Mouse (Mus musculus): ENCODE results near the gene Igsf3. TPM values are rescaled to one million over a fixed set of nuclear protein-coding genes. Genes with fewer than 3 reads are reported as not detected.
"Not testable (repeated sequence)": the region's sequence is repeated elsewhere in the genome, so short reads cannot be mapped to it uniquely, and the experiment has no call there.

The Igsf3 gene
- polyA plus RNA-seq, 1 experiment from 2014 or later, result 30.0 TPM

- DNase-seq (ENCODE audit: low spot score) (no peak), ATAC-seq (no peak)
- Histone ChIP-seq H3K4me1 (ENCODE audit: control insufficient read depth, insufficient read depth, low read length) (peaks cover 35% of the 10 kb centered on the region), H3K9ac (ENCODE audit: low read length) (no peak overlapping the region), H3K4me2 (ENCODE audit: low read length) (no peak overlapping the region), H3K9me3 (replicated peaks; ENCODE audit: control insufficient read depth, low read length) (no peaks in the 10 kb centered on the region), H3K27ac (ENCODE audit: low read depth, low read length) (no peak overlapping the region), H3K36me3 (ENCODE audit: control insufficient read depth, insufficient read depth, low read length) (no peaks in the 10 kb centered on the region), H3K27me3 (replicated peaks; ENCODE audit: control insufficient read depth, insufficient read depth, low read length) (no peaks in the 10 kb centered on the region), H3K4me3 (ENCODE audit: low read depth, low read length) (no peak overlapping the region)
- 85% methylated on average over 3 of the region's 3 CpGs for WGBS
These were observed 29.2 kb downstream of the Igsf3 start for GRCm38 (mm10) chr3:101406097-101406496.

- Histone ChIP-seq H3K9ac (ENCODE audit: low read length) (no peak overlapping the region), H3K4me3 (ENCODE audit: low read depth, low read length) (no peak overlapping the region), H3K36me3 (ENCODE audit: control insufficient read depth, insufficient read depth, low read length) (no peaks in the 10 kb centered on the region), H3K27ac (ENCODE audit: low read depth, low read length) (no peak overlapping the region), H3K9me3 (replicated peaks; ENCODE audit: control insufficient read depth, low read length) (no peaks in the 10 kb centered on the region), H3K27me3 (replicated peaks; ENCODE audit: control insufficient read depth, insufficient read depth, low read length) (no peaks in the 10 kb centered on the region), H3K4me2 (ENCODE audit: low read length) (no peak overlapping the region), H3K4me1 (ENCODE audit: control insufficient read depth, insufficient read depth, low read length) (peaks cover 37% of the 10 kb centered on the region)
- no peak for DNase-seq (ENCODE audit: low spot score)
- WGBS, result 74% methylated on average over 8 of the region's 8 CpGs
- ATAC-seq, result no peak
These were observed 30.7 kb downstream of the Igsf3 start for GRCm38 (mm10) chr3:101407568-101407967.

GRCm38 (mm10) chr3:101408953-101409750 lies 32.3 kb downstream of the Igsf3 start:
- Histone ChIP-seq H3K4me1 (ENCODE audit: control insufficient read depth, insufficient read depth, low read length) (peaks cover 36% of the 10 kb centered on the region), H3K27me3 (replicated peaks; ENCODE audit: control insufficient read depth, insufficient read depth, low read length) (no peaks in the 10 kb centered on the region), H3K27ac (ENCODE audit: low read depth, low read length) (peak overlapping the region; percentile 39; the same call in 1 of the 2 replicates), H3K9me3 (replicated peaks; ENCODE audit: control insufficient read depth, low read length) (no peaks in the 10 kb centered on the region), H3K9ac (ENCODE audit: low read length) (no peak overlapping the region), H3K36me3 (ENCODE audit: control insufficient read depth, insufficient read depth, low read length) (no peaks in the 10 kb centered on the region), H3K4me2 (ENCODE audit: low read length) (no peak overlapping the region; the same call in 1 of the 2 replicates), H3K4me3 (ENCODE audit: low read depth, low read length) (no peak overlapping the region)
- ATAC-seq (no peak), DNase-seq (ENCODE audit: low spot score) (no peak)
- WGBS, result 56% methylated on average over 20 of the region's 20 CpGs

GRCm38 (mm10) chr3:101410202-101410601 lies 33.3 kb downstream of the Igsf3 start:
- H3K9ac ChIP-seq (ENCODE audit: low read length), result no peak overlapping the region; the same call in 1 of the 2 replicates
- no peak overlapping the region for H3K27ac ChIP-seq (ENCODE audit: low read depth, low read length)
- H3K9me3 ChIP-seq (replicated peaks; ENCODE audit: control insufficient read depth, low read length), result no peaks in the 10 kb centered on the region
- no peak for ATAC-seq
- peaks cover 26% of the 10 kb centered on the region for H3K4me1 ChIP-seq (ENCODE audit: control insufficient read depth, insufficient read depth, low read length)
- H3K4me2 ChIP-seq (ENCODE audit: low read length), result no peak overlapping the region
- H3K4me3 ChIP-seq (ENCODE audit: low read depth, low read length), result no peak overlapping the region
- DNase-seq (ENCODE audit: low spot score), result no peak
- 36% methylated on average over 2 of the region's 2 CpGs for WGBS
- no peaks in the 10 kb centered on the region for H3K36me3 ChIP-seq (ENCODE audit: control insufficient read depth, insufficient read depth, low read length)
- H3K27me3 ChIP-seq (replicated peaks; ENCODE audit: control insufficient read depth, insufficient read depth, low read length), result no peaks in the 10 kb centered on the region

- ATAC-seq (peak; percentile 24; the same call in 1 of the 2 replicates), DNase-seq (ENCODE audit: low spot score) (no peak)
- 34% methylated on average over 3 of the region's 3 CpGs for WGBS
- Histone ChIP-seq H3K9me3 (replicated peaks; ENCODE audit: control insufficient read depth, low read length) (no peaks in the 10 kb centered on the region), H3K4me1 (ENCODE audit: control insufficient read depth, insufficient read depth, low read length) (peaks cover 21% of the 10 kb centered on the region), H3K36me3 (ENCODE audit: control insufficient read depth, insufficient read depth, low read length) (no peaks in the 10 kb centered on the region), H3K9ac (ENCODE audit: low read length) (no peak overlapping the region), H3K27ac (ENCODE audit: low read depth, low read length) (no peak overlapping the region), H3K27me3 (replicated peaks; ENCODE audit: control insufficient read depth, insufficient read depth, low read length) (no peaks in the 10 kb centered on the region), H3K4me3 (ENCODE audit: low read depth, low read length) (no peak overlapping the region), H3K4me2 (ENCODE audit: low read length) (no peak overlapping the region)
These were observed 33.9 kb downstream of the Igsf3 start for GRCm38 (mm10) chr3:101410745-101411144.

- Histone ChIP-seq H3K27ac (ENCODE audit: low read depth, low read length) (no peak overlapping the region), H3K9me3 (replicated peaks; ENCODE audit: control insufficient read depth, low read length) (no peaks in the 10 kb centered on the region), H3K36me3 (ENCODE audit: control insufficient read depth, insufficient read depth, low read length) (no peaks in the 10 kb centered on the region), H3K4me3 (ENCODE audit: low read depth, low read length) (no peak overlapping the region), H3K4me2 (ENCODE audit: low read length) (no peak overlapping the region), H3K9ac (ENCODE audit: low read length) (no peak overlapping the region), H3K27me3 (replicated peaks; ENCODE audit: control insufficient read depth, insufficient read depth, low read length) (no peaks in the 10 kb centered on the region), H3K4me1 (ENCODE audit: control insufficient read depth, insufficient read depth, low read length) (peaks cover 17% of the 10 kb centered on the region)
- DNase-seq (ENCODE audit: low spot score), result no peak
- no peak for ATAC-seq
- 82% methylated on average over 3 of the region's 3 CpGs for WGBS
These were observed 34.7 kb downstream of the Igsf3 start for GRCm38 (mm10) chr3:101411626-101412025.

GRCm38 (mm10) chr3:101412115-101412514 lies 35.2 kb downstream of the Igsf3 start:
- no peaks in the 10 kb centered on the region for H3K9me3 ChIP-seq (replicated peaks; ENCODE audit: control insufficient read depth, low read length)

GRCm38 (mm10) chr3:101413013-101413412 lies 36.1 kb downstream of the Igsf3 start:
- H3K4me3 ChIP-seq (ENCODE audit: low read depth, low read length); ATAC-seq; H3K27me3 ChIP-seq (replicated peaks; ENCODE audit: control insufficient read depth, insufficient read depth, low read length); H3K9ac ChIP-seq (ENCODE audit: low read length); H3K36me3 ChIP-seq (ENCODE audit: control insufficient read depth, insufficient read depth, low read length); DNase-seq (ENCODE audit: low spot score); H3K27ac ChIP-seq (ENCODE audit: low read depth, low read length); H3K9me3 ChIP-seq (replicated peaks; ENCODE audit: control insufficient read depth, low read length); H3K4me2 ChIP-seq (ENCODE audit: low read length): not testable (repeated sequence)
- H3K4me1 ChIP-seq (ENCODE audit: control insufficient read depth, insufficient read depth, low read length), result peaks cover 17% of the 10 kb centered on the region
- WGBS, result 92% methylated on average over 5 of the region's 5 CpGs

More at GRCm38 (mm10) chr3:101412115-101412514, 35.2 kb downstream of the Igsf3 start:
- Histone ChIP-seq H3K9ac (ENCODE audit: low read length) (no peak overlapping the region), H3K4me1 (ENCODE audit: control insufficient read depth, insufficient read depth, low read length) (peaks cover 17% of the 10 kb centered on the region), H3K4me2 (ENCODE audit: low read length) (no peak overlapping the region), H3K27me3 (replicated peaks; ENCODE audit: control insufficient read depth, insufficient read depth, low read length) (no peaks in the 10 kb centered on the region), H3K4me3 (ENCODE audit: low read depth, low read length) (no peak overlapping the region), H3K36me3 (ENCODE audit: control insufficient read depth, insufficient read depth, low read length) (no peaks in the 10 kb centered on the region), H3K27ac (ENCODE audit: low read depth, low read length) (no peak overlapping the region)
- ATAC-seq (no peak), DNase-seq (ENCODE audit: low spot score) (no peak)
- 74% methylated on average over 6 of the region's 6 CpGs for WGBS

All from forebrain, embryonic 14.5 days (tissue).